Mouse (Mus musculus): Measurements from ENCODE around the gene Cit. TPM values are rescaled to one million over a fixed set of nuclear protein-coding genes. Genes with fewer than 3 reads are reported as not detected.
A peak's percentile ranks its signal among the peaks of the same experiment; 100 is the strongest.

The Cit gene
- total and polyA plus RNA-seq, 3 experiments = 0.73 to 0.97 (median 0.74) TPM

GRCm38 (mm10) chr5:116030566-116031189 is 185.6 kb downstream of the Cit start:
- Histone ChIP-seq H3K79me2 (replicated peaks; ENCODE audit: control insufficient read depth, insufficient read depth, low read length) (no peaks in the 10 kb centered on the region), H3K4me1 (ENCODE audit: control insufficient read depth, insufficient read depth, low read length) (no peaks in the 10 kb centered on the region), H3K36me3 (ENCODE audit: control insufficient read depth, insufficient read depth, low read length) (no peaks in the 10 kb centered on the region), H3K27me3 (ENCODE audit: control insufficient read depth, insufficient read depth, low read length) (no peaks in the 10 kb centered on the region), H3K4me3 (no peak overlapping the region), H3K27ac (no peak overlapping the region), H3K9ac (ENCODE audit: low read depth, low read length) (no peak overlapping the region)
- intact Hi-C loops (cut with DNase I) = no loop called here
- DNase-seq = no peak
- 12% methylated on average over 19 of the region's 19 CpGs for WGBS
- TF ChIP-seq CTCF (IDR thresholded peaks at IDR 0.05) = no peak
- TF ChIP-seq EP300 (IDR thresholded peaks at IDR 0.05; ENCODE audit: insufficient read depth, low read depth, low read length) = no peak
- no peak for TF ChIP-seq POLR2A (IDR thresholded peaks at IDR 0.05; ENCODE audit: insufficient read depth, low read depth, low read length)

DNA sequence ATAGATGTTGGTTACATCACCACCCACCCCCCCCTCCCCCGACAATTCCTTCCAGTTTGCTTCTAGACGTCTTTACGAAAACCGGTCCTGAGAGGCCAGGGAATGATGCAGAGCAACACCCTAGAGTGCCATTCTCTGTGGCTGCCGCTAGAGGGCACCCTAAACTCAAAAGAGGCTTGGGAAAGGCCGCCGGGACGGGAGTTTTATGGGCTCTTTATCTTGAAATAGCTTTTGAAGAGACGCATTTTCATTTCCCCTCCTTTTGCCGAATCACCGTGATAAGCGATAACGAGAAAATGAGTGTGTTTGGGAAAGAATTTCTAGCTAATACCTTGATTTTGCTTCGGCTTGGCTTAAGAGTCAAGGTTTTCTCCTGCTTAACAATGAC is 186.1 kb downstream of the Cit start:
- WGBS = 3% methylated on average over 14 of the region's 14 CpGs
- Histone ChIP-seq H3K36me3 (ENCODE audit: control insufficient read depth, insufficient read depth, low read length) (no peaks in the 10 kb centered on the region), H3K4me1 (ENCODE audit: control insufficient read depth, insufficient read depth, low read length) (no peaks in the 10 kb centered on the region), H3K27me3 (ENCODE audit: control insufficient read depth, insufficient read depth, low read length) (no peaks in the 10 kb centered on the region), H3K79me2 (replicated peaks; ENCODE audit: control insufficient read depth, insufficient read depth, low read length) (no peaks in the 10 kb centered on the region), H3K4me3 (no peak overlapping the region), H3K9ac (ENCODE audit: low read depth, low read length) (no peak overlapping the region), H3K27ac (no peak overlapping the region)
- intact Hi-C loops (cut with DNase I) = no loop called here
- TF ChIP-seq EP300 (IDR thresholded peaks at IDR 0.05; ENCODE audit: insufficient read depth, low read depth, low read length) = no peak
- peak; percentile 80 for TF ChIP-seq CTCF (IDR thresholded peaks at IDR 0.05)
- peak; percentile 55 to 72 for DNase-seq

DNA sequence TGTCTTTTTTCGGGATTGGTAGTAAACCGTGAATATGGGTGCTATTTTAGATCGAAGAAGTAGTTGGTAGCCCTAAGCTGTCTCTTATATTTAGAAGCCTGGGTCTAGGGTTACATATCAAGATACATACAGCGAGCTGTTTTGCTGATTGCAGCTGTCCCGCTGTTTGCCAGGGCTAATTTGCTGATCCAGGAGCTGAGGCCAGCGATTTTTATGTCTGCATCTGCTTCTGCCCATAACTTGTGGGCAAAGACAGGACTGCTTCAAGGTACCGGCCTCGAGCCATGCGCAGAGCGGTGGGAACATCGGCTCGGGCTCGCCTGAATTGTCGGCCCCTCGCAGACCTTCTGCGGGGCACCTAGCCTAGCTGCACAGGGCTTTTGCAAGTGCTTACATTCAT is 191.4 kb downstream of the Cit start:
- WGBS = 71% methylated on average over 16 of the region's 16 CpGs
- no peaks in the 10 kb centered on the region for H3K79me2 ChIP-seq (replicated peaks; ENCODE audit: control insufficient read depth, insufficient read depth, low read length)
- H3K9ac ChIP-seq (ENCODE audit: low read depth, low read length) = no peak overlapping the region
- no peak overlapping the region for H3K27ac ChIP-seq
- no peaks in the 10 kb centered on the region for H3K36me3 ChIP-seq (ENCODE audit: control insufficient read depth, insufficient read depth, low read length)
- H3K4me3 ChIP-seq = no peak overlapping the region
- TF ChIP-seq EP300 (IDR thresholded peaks at IDR 0.05; ENCODE audit: insufficient read depth, low read depth, low read length) = no peak
- TF ChIP-seq POLR2A (IDR thresholded peaks at IDR 0.05; ENCODE audit: insufficient read depth, low read depth, low read length) = no peak
- no peak for TF ChIP-seq CTCF (IDR thresholded peaks at IDR 0.05)
- intact Hi-C loops (cut with DNase I) = no loop called here
- H3K4me1 ChIP-seq (ENCODE audit: control insufficient read depth, insufficient read depth, low read length) = no peaks in the 10 kb centered on the region
- no peak for DNase-seq
- no peaks in the 10 kb centered on the region; the same call in 1 of the 2 replicates for H3K27me3 ChIP-seq (ENCODE audit: control insufficient read depth, insufficient read depth, low read length)

DNA sequence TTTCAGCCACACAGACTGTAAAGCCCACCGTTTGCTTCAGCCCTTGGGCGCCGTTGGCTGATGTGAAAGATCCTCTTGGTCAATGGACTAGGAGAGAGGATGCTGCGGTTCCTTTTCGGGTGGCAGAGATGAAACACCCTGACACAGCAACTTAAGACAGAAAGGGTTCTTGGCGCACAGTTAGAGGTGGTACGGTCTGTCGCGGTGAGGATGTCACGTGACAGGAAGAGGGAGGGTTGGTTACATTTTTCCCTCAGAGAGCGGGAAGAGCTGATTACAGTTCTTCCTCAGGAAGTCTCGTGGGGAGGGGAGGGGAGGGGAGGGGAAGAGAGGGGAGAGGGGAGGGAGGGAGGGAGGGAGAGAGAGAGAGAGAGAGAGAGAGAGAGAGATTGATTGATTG is 192.7 kb downstream of the Cit start:
- Histone ChIP-seq H3K36me3 (ENCODE audit: control insufficient read depth, insufficient read depth, low read length) (no peaks in the 10 kb centered on the region), H3K4me3 (no peak overlapping the region), H3K27ac (no peak overlapping the region), H3K27me3 (ENCODE audit: control insufficient read depth, insufficient read depth, low read length) (no peaks in the 10 kb centered on the region; the same call in 1 of the 2 replicates), H3K9ac (ENCODE audit: low read depth, low read length) (no peak overlapping the region), H3K4me1 (ENCODE audit: control insufficient read depth, insufficient read depth, low read length) (no peaks in the 10 kb centered on the region), H3K79me2 (replicated peaks; ENCODE audit: control insufficient read depth, insufficient read depth, low read length) (no peaks in the 10 kb centered on the region)
- intact Hi-C loops (cut with DNase I) = no loop called here
- no peak for DNase-seq
- TF ChIP-seq CTCF (IDR thresholded peaks at IDR 0.05) = no peak
- no peak for TF ChIP-seq EP300 (IDR thresholded peaks at IDR 0.05; ENCODE audit: insufficient read depth, low read depth, low read length)
- TF ChIP-seq POLR2A (IDR thresholded peaks at IDR 0.05; ENCODE audit: insufficient read depth, low read depth, low read length) = no peak
- 41% methylated on average over 12 of the region's 12 CpGs for WGBS

DNA sequence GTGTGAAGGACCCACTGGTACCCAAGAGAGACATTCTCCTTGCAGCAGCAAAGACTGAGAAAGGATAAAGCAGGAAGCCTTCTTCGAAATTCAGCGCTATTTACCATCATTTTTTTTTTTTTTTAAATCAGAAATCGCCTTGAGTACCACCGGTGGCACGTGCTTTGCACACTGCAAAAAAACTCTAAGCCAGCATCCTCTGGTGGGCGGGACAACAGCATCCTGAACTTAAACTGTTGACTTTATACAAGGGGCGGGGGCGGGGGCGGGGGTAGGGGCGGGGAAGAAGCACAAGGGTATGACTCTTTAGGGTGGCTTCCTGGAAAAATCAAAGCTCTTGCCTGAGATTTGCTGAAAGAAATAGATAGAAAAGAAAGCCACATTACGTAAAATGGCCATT is 194.6 kb downstream of the Cit start:
- no peak for DNase-seq
- no peak overlapping the region for H3K9ac ChIP-seq (ENCODE audit: low read depth, low read length)
- H3K27me3 ChIP-seq (ENCODE audit: control insufficient read depth, insufficient read depth, low read length) = no peaks in the 10 kb centered on the region; the same call in 1 of the 2 replicates
- no peak for TF ChIP-seq CTCF (IDR thresholded peaks at IDR 0.05)
- TF ChIP-seq POLR2A (IDR thresholded peaks at IDR 0.05; ENCODE audit: insufficient read depth, low read depth, low read length) = no peak
- no peak for TF ChIP-seq EP300 (IDR thresholded peaks at IDR 0.05; ENCODE audit: insufficient read depth, low read depth, low read length)
- 18% methylated on average over 11 of the region's 11 CpGs for WGBS
- H3K27ac ChIP-seq = no peak overlapping the region
- intact Hi-C loops (cut with DNase I) = no loop called here
- no peaks in the 10 kb centered on the region for H3K4me1 ChIP-seq (ENCODE audit: control insufficient read depth, insufficient read depth, low read length)
- no peaks in the 10 kb centered on the region for H3K79me2 ChIP-seq (replicated peaks; ENCODE audit: control insufficient read depth, insufficient read depth, low read length)
- no peaks in the 10 kb centered on the region for H3K36me3 ChIP-seq (ENCODE audit: control insufficient read depth, insufficient read depth, low read length)
- no peak overlapping the region for H3K4me3 ChIP-seq

DNA sequence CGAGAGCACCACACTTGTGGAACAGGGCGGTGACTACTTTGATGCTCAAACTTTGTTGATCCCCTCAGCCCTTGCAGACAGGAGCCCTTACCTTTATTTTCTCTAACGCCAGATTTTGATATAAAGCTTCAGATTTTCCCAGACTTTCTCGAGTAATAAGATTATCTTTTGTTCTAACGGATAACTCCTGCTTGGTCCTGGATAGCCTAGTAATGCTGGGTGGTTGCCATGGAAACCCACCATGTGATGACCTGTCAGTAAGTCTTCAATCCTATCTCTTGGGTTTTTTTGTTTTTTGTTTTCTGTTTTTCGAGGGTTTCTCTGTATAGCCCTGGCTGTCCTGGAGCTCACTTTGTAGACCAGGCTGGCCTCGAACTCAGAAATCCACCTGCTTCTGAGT is 197.2 kb downstream of the Cit start:
- no peaks in the 10 kb centered on the region for H3K36me3 ChIP-seq (ENCODE audit: control insufficient read depth, insufficient read depth, low read length)
- H3K79me2 ChIP-seq (replicated peaks; ENCODE audit: control insufficient read depth, insufficient read depth, low read length) = no peaks in the 10 kb centered on the region
- no peak overlapping the region for H3K27ac ChIP-seq
- no peak for DNase-seq
- WGBS = 64% methylated on average over 7 of the region's 7 CpGs
- H3K27me3 ChIP-seq (ENCODE audit: control insufficient read depth, insufficient read depth, low read length) = no peaks in the 10 kb centered on the region; the same call in 1 of the 2 replicates
- no peak for TF ChIP-seq POLR2A (IDR thresholded peaks at IDR 0.05; ENCODE audit: insufficient read depth, low read depth, low read length)
- TF ChIP-seq EP300 (IDR thresholded peaks at IDR 0.05; ENCODE audit: insufficient read depth, low read depth, low read length) = no peak
- no peak for TF ChIP-seq CTCF (IDR thresholded peaks at IDR 0.05)
- no peak overlapping the region for H3K4me3 ChIP-seq
- intact Hi-C loops (cut with DNase I) = no loop called here
- H3K4me1 ChIP-seq (ENCODE audit: control insufficient read depth, insufficient read depth, low read length) = no peaks in the 10 kb centered on the region
- no peak overlapping the region for H3K9ac ChIP-seq (ENCODE audit: low read depth, low read length)

Measured in heart, adult 2 months (tissue).